Mouse (Mus musculus) liver, embryonic 14.5 days (tissue): ENCODE measurements around the gene Frem1. TPM values are rescaled to one million over a fixed set of nuclear protein-coding genes. Genes with fewer than 3 reads are reported as not detected.

Experiments used
- ATAC-seq: fragments of 200-750 bp; cut with Nextera tagmentation; 2 replicates; pipeline ENCODE4 v1.8.0; 2017; ENCODE audit warnings: moderate number of reproducible peaks, mild to moderate bottlenecking, moderate library complexity; ENCODE audit not compliant: insufficient read depth
- DNase-seq, 3 experiments: peaks; one replicate each; pipeline ENCODE4 v3.0.0-alpha.2; 2012 to 2013; ENCODE audit warnings: low read depth in 3 of 3, low spot score in 3 of 3
- H3K27ac ChIP-seq: fragments of 300-500 bp; sonication (generic); 2 replicates; pipeline ENCODE4 v1.5.1; 2014; ENCODE audit warnings: moderate library complexity, mild to moderate bottlenecking, control low read depth, inconsistent platforms
- H3K27me3 ChIP-seq: fragments of 300-500 bp; sonication (generic); 2 replicates; pipeline ENCODE4 v1.6.1; 2014; ENCODE audit warnings: mild to moderate bottlenecking, low read length, moderate library complexity; ENCODE audit not compliant: control insufficient read depth, insufficient read depth
- H3K36me3 ChIP-seq: fragments of 300-500 bp; sonication (generic); replicated peaks from 2 replicates; pipeline ENCODE4 v1.6.1; 2014; ENCODE audit warnings: low read depth; ENCODE audit not compliant: control insufficient read depth, insufficient read depth
- H3K4me1 ChIP-seq, 2 experiments: fragments of 200-500 bp in 1 of 2; fragments of 300-500 bp in 1 of 2; sonication (generic) in 1 of 2; replicated peaks; 2 replicates each; pipeline ENCODE4 v1.6.1; 2012 to 2014; ENCODE audit warnings: antibody characterized with exemption in 1 of 2, inconsistent platforms in 1 of 2, low read length in 1 of 2; ENCODE audit not compliant: control insufficient read depth in 2 of 2, insufficient read depth in 2 of 2
- H3K4me2 ChIP-seq: fragments of 300-500 bp; sonication (generic); 2 replicates; pipeline ENCODE4 v1.6.1; 2014; ENCODE audit warnings: low read depth, mild to moderate bottlenecking, control low read depth, moderate library complexity
- H3K4me3 ChIP-seq, 2 experiments: fragments of 200-500 bp in 1 of 2; fragments of 300-500 bp in 1 of 2; sonication (generic) in 1 of 2; 2 replicates each; pipeline ENCODE4 v1.5.1; 2012 to 2014; ENCODE audit warnings: low read depth in 2 of 2, low read length in 2 of 2, mild to moderate bottlenecking in 2 of 2, control low read depth in 1 of 2, inconsistent platforms in 1 of 2, moderate library complexity in 1 of 2; ENCODE audit not compliant: insufficient read depth in 1 of 2
- H3K9ac ChIP-seq: fragments of 300-500 bp; sonication (generic); replicated peaks from 2 replicates; pipeline ENCODE4 v1.6.1; 2014; ENCODE audit warnings: mild to moderate bottlenecking, control low read depth, moderate library complexity
- H3K9me3 ChIP-seq: fragments of 300-500 bp; sonication (generic); 2 replicates; pipeline ENCODE4 v1.6.1; 2016; ENCODE audit warnings: low read length, mixed read lengths; ENCODE audit not compliant: control insufficient read depth
- CTCF ChIP-seq: IDR thresholded peaks from 2 replicates; pipeline ENCODE4 v1.5.1; 2016; ENCODE audit warnings: antibody characterized with exemption, low read depth, control low read depth
- EP300 ChIP-seq: IDR thresholded peaks from 2 replicates; pipeline ENCODE4 v1.6.1; 2016; ENCODE audit warnings: antibody characterized with exemption, low read depth
- WGBS: fragments of 180-500 bp; shearing (Covaris S2); extraction: QIAGEN DNeasy Blood & Tissue Kit; methylation state at CpG from one replicate; pipeline ENCODE4 v1.1.7; 2014; ENCODE audit not compliant: insufficient replicate concordance; 5-methylcytosine and 5-hydroxymethylcytosine counted together
- polyA plus RNA-seq, 2 experiments: library from polyadenylated mRNA; depleted of rRNA in 1 of 2; stranded (reverse) in 1 of 2; unstranded in 1 of 2; fragments of >200 nt; fragmentation: Nextera tagmentation in 1 of 2; extraction: Ambion mirVana in 1 of 2; gene quantifications; 2 replicates each; pipeline versions ENCODE4 v1.2.1 to v1.2.3; 2012 to 2014

Gene Frem1
- polyA plus RNA-seq, 2 experiments, result 0.76 to 0.93 TPM

GRCm38 (mm10) chr4:83040780-83041179 is 11.4 kb downstream of the Frem1 start:
- H3K9me3 ChIP-seq, result no peaks in the 10 kb centered on the region
- ATAC-seq, result no peak
- H3K4me1 ChIP-seq, result no peaks in the 10 kb centered on the region
- H3K27ac ChIP-seq, result no peak overlapping the region
- H3K9ac ChIP-seq, result no peak overlapping the region
- H3K4me2 ChIP-seq, result no peak overlapping the region
- 66% methylated on average over 3 of the region's 3 CpGs for WGBS
- TF ChIP-seq CTCF (no peak), EP300 (no peak)
- no peak overlapping the region for H3K4me3 ChIP-seq
- no peaks in the 10 kb centered on the region for H3K27me3 ChIP-seq
- H3K36me3 ChIP-seq, result no peaks in the 10 kb centered on the region
- no peak for DNase-seq

DNA sequence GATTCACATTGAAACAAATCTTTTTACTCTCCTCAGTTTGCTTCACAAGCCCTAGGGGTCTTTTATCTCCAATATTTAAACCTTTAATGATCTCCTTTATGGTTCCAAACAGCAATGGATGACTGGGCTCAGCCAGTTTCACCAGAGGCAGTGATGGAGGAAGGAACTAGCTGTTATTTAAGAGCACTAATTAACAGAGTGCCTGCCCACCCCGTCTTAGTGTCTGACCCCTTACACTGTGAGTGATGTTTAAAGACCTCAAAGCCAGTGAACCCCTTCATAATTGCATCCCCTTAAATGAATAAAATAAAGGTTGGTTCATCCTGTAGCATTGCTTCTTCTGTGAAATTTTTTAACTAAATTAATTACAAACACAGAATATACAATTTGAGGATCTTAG is 19.4 kb downstream of the Frem1 start:
- Histone ChIP-seq H3K4me1 (no peaks in the 10 kb centered on the region), H3K27me3 (no peaks in the 10 kb centered on the region), H3K4me2 (no peak overlapping the region), H3K9me3 (no peaks in the 10 kb centered on the region), H3K36me3 (no peaks in the 10 kb centered on the region), H3K27ac (no peak overlapping the region), H3K4me3 (no peak overlapping the region), H3K9ac (no peak overlapping the region)
- TF ChIP-seq CTCF (no peak), EP300 (no peak)
- DNase-seq (no peak), ATAC-seq (no peak)
- WGBS, result 33% methylated on average over 1 of the region's 1 CpGs

GRCm38 (mm10) chr4:83031591-83031990 is 20.5 kb downstream of the Frem1 start:
- Histone ChIP-seq H3K27ac (no peak overlapping the region), H3K4me2 (no peak overlapping the region), H3K4me1 (no peaks in the 10 kb centered on the region), H3K9ac (no peak overlapping the region), H3K27me3 (no peaks in the 10 kb centered on the region), H3K4me3 (no peak overlapping the region), H3K9me3 (no peaks in the 10 kb centered on the region), H3K36me3 (no peaks in the 10 kb centered on the region)
- no peak for TF ChIP-seq EP300
- TF ChIP-seq CTCF, result no peak
- ATAC-seq (no peak), DNase-seq (no peak)
- WGBS, result 50% methylated on average over 3 of the region's 3 CpGs

DNA sequence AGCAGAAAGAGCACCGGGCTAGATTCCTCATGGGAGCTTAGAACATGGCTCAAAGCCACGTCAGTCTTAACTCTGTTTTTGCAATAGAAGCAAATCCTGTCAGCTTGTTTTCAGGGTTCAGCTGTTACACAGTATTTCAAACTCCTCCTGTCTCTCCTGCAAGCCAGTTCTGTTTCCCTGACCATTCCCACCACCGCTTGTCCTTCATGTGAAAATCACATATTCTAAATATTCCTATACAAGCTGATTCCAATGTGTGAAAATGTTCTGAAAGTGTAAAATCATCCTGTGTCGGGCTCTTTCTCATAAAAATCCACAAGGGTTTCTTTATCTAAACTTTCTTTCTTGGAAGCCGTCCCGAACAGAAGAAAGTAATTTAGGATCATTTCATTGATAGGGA is 22.0 kb downstream of the Frem1 start:
- DNase-seq, result no peak
- Histone ChIP-seq H3K9me3 (no peaks in the 10 kb centered on the region), H3K27me3 (no peaks in the 10 kb centered on the region), H3K4me1 (no peaks in the 10 kb centered on the region), H3K9ac (no peak overlapping the region), H3K4me2 (no peak overlapping the region), H3K36me3 (no peaks in the 10 kb centered on the region), H3K4me3 (no peak overlapping the region), H3K27ac (no peak overlapping the region)
- TF ChIP-seq EP300 (no peak), CTCF (no peak)
- WGBS, result 60% methylated on average over 6 of the region's 6 CpGs
- no peak for ATAC-seq

DNA sequence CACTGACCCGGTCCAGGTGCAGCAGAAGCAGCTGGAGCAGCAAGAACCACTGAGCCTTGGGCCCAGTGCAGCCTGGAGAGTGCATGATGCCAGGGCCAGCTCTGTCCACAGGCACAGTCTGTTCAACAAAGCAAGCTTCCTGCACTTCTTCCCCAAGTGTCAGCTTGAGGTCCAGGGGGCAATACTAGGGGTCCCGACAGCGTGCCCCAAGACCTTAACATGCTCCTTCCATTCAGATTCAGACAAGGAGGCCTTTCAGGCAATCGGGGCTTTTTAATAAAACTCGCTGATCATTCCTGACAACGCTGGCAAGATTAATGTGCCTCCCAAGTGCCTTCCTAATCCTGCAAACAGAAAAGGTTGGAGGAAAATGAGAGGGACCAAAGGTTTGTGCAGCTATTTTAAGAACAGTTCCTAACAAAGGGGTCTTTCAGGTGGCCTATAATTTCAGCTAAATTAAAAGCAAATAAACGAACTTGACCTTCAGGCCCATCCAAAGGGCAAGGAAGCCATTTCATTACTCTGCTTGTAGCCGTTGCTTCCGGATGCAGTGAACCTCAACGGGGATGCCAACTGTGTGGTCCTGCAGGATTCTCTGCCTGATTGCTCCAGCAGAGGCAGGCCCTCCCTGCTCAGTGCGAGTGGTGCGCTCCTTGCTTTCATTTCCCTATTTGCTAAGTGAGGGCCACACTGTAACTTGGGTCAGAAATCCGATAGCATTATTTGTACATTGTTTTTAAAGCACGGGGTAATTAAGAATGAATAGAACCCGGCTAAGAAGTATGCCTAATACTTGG is 31.2 kb downstream of the Frem1 start:
- Histone ChIP-seq H3K27me3 (no peaks in the 10 kb centered on the region), H3K9ac (no peak overlapping the region), H3K9me3 (no peaks in the 10 kb centered on the region), H3K4me2 (no peak overlapping the region), H3K4me1 (no peaks in the 10 kb centered on the region), H3K4me3 (no peak overlapping the region), H3K36me3 (no peaks in the 10 kb centered on the region), H3K27ac (no peak overlapping the region)
- no peak for TF ChIP-seq EP300
- TF ChIP-seq CTCF, result no peak
- DNase-seq (no peak), ATAC-seq (no peak)
- WGBS, result 66% methylated on average over 15 of the region's 15 CpGs
